Mouse (Mus musculus): ENCODE results near the gene Fuca2. TPM values are rescaled to one million over a fixed set of nuclear protein-coding genes. Genes with fewer than 3 reads are reported as not detected.

Fuca2 gene
- polyA plus RNA-seq, 1 experiment from 2014 or later: 78.4 TPM

Other genes with a start within 250 kb of the Fuca2 start
- 41.5 and 43.8 TPM in 2 replicates for gene Phactr2, start 25.1 kb upstream of the Fuca2 start, polyA plus RNA-seq (2014; fragmentation: Nextera tagmentation; extraction: Ambion mirVana)
- gene Adat2, start 53.4 kb downstream of the Fuca2 start, polyA plus RNA-seq (2014; fragmentation: Nextera tagmentation; extraction: Ambion mirVana): 7.5 and 8.5 TPM in 2 replicates
- gene Pex3, start 53.6 kb downstream of the Fuca2 start, polyA plus RNA-seq (2014; fragmentation: Nextera tagmentation; extraction: Ambion mirVana): 29.7 and 30.4 TPM in 2 replicates

Data from kidney, embryonic 14.5 days (tissue).